Mouse (Mus musculus): ENCODE data around the gene Daam2.

- TF ChIP-seq CTCF (IDR thresholded peaks at IDR 0.05), result no peak
- TF ChIP-seq EP300 (IDR thresholded peaks at IDR 0.05), result peak; percentile 56
Measured at GRCm38 (mm10) chr17:49432071-49432711, 132.0 kb downstream of the Daam2 start.
